Mouse (Mus musculus) gastrocnemius, adult 18-20 months (tissue): Measurements from ENCODE around the gene Fignl1. TPM values are rescaled to one million over a fixed set of nuclear protein-coding genes. Genes with fewer than 3 reads are reported as not detected.

ENCODE experiments used
- DNase-seq: peaks from one replicate; pipeline ENCODE4 v3.0.0; 2021; ENCODE audit warnings: low spot score
- total RNA-seq, 2 experiments: library from RNA; stranded (reverse); gene quantifications; 2 replicates each; pipeline ENCODE4 v1.2.3; 2021

Fignl1 gene
- total RNA-seq, 2 experiments from 2014 or later = 0.14 to 0.18 TPM

- peak; percentile 79 for DNase-seq
Observed at GRCm38 (mm10) chr11:11811906-11812480, 3.2 kb upstream of the Fignl1 start.

- DNase-seq = no peak
Observed at GRCm38 (mm10) chr11:11809404-11810175, 828 bp upstream of the Fignl1 start.

DNA sequence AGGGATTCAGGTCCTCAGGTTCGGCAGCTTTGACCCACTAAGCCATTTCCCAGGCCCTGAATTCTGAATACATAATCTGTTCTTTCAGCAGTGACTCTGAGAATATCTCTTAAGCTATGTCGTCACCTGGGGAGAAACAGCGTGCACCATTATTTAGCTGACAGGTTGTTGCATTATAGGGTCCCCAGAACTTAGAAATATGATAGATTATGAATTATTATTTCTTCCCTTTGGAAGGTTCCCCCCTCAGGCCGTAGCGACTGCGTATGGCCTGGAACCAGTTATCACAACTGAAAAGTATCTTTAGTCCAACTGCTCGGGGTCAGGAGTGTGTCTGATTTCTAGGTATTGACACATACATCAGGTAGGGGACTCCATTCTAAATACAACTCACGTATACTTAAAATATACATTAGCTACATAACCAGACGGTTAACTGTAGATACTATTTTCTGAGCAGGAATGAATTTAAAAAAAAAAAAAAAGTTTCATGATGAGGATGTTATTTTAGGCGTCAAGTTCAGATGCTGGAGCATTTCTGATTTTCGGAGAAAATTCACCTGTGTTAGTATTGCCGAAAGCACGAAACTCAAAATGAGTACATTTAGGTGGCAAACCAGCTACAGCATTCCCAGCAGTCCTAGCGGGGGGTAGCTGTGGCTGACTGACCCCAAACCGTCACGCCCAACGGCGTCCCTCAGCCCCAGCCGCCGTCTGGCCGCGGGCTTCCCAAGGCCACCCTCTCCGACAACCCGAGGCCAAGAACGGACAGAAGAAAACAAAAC lies 535 bp downstream of the Fignl1 start:
- no peak for DNase-seq

DNA sequence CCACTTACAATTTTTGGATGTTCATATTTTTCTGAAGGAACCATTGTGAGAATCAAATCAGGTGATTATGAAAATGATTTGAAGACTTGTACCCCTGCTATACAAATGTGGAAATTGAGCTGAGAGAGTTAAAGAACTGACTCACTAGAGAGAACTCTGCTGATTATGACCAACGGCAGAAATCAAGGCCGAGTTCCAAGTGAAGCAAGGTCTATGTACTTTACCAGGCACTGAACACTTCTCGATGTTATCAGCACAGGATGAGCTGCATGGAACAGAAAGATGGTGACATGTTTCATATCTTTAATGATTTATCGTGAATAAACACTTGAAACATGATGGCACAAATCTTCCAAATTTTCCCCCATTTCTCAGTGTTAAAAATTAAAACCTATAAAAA lies 2.8 kb downstream of the Fignl1 start:
- DNase-seq = no peak

GRCm38 (mm10) chr11:11804421-11804820 lies 4.3 kb downstream of the Fignl1 start:
- no peak for DNase-seq

- no peak for DNase-seq
Observed at GRCm38 (mm10) chr11:11801067-11801466, 7.7 kb downstream of the Fignl1 start.

- no peak for DNase-seq
Observed at GRCm38 (mm10) chr11:11800304-11800703, 8.5 kb downstream of the Fignl1 start.

DNA sequence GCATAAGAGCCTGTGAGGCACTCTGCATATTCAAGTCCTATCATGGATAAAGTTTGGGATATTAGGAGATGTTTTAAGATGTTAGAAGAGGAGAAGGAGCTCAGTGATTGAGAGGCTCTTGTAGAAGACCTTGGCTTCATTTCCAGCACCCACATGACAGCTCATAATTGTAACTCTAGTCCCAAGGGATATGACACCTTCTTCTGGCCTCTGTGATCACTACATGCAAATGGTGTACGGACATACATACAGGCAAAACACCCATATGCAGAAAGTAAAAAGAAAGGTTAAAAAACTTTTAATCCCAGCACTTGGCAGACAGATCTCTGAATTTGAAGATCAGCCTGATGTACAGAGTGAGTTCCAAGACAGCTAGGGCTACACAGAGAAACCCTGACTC lies 10.1 kb downstream of the Fignl1 start:
- no peak for DNase-seq

DNA sequence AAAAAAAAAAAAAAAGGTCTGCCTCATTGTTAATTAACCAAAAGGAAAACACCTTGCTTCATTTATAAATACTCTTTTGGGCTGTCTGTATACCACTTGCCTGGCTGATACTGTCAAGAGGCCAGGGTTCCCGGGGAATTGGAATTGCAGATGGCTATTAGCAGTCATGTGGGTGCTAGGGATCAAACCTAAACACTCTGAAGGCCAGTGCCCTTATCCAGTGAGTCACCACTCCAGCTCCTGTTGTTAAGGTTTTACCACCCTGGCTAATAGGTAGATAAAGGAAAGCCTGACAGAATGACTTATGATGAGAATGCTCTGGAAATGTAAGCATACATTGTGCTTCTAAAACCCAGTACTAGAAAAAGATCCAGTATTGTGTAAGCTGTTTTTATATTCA lies 14.1 kb downstream of the Fignl1 start:
- no peak for DNase-seq

- DNase-seq = peak; percentile 75
Observed at GRCm38 (mm10) chr11:11788521-11788974, 20.2 kb downstream of the Fignl1 start.

- DNase-seq = no peak
Observed at GRCm38 (mm10) chr11:11785457-11785856, 23.3 kb downstream of the Fignl1 start.

DNA sequence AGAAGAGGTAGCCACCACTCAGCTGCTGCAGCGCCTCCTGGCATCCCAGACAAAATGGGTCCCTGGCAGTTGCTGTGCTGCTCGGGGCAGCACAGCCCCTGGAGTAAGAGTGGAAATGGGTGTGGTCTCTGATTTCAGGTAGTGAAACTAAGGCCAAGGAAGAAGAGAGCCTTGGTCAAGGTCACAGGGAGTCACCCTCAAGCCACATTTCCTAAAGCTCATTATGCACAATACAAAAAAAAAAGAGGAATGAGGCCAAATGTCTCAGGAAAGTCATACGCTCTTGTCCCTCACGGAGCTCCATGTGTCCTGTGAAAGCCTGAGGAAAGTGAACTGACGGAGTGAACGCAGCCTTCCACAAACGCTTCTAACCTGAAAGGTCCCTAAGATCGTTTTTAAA lies 27.0 kb downstream of the Fignl1 start:
- DNase-seq = no peak

GRCm38 (mm10) chr11:11778345-11778744 lies 30.4 kb downstream of the Fignl1 start:
- no peak for DNase-seq

- no peak for DNase-seq
Observed at GRCm38 (mm10) chr11:11777796-11778195, 31.0 kb downstream of the Fignl1 start.

- DNase-seq = no peak
Observed at GRCm38 (mm10) chr11:11777246-11777645, 31.5 kb downstream of the Fignl1 start.

GRCm38 (mm10) chr11:11776822-11777174 lies 32.0 kb downstream of the Fignl1 start:
- DNase-seq = no peak

DNA sequence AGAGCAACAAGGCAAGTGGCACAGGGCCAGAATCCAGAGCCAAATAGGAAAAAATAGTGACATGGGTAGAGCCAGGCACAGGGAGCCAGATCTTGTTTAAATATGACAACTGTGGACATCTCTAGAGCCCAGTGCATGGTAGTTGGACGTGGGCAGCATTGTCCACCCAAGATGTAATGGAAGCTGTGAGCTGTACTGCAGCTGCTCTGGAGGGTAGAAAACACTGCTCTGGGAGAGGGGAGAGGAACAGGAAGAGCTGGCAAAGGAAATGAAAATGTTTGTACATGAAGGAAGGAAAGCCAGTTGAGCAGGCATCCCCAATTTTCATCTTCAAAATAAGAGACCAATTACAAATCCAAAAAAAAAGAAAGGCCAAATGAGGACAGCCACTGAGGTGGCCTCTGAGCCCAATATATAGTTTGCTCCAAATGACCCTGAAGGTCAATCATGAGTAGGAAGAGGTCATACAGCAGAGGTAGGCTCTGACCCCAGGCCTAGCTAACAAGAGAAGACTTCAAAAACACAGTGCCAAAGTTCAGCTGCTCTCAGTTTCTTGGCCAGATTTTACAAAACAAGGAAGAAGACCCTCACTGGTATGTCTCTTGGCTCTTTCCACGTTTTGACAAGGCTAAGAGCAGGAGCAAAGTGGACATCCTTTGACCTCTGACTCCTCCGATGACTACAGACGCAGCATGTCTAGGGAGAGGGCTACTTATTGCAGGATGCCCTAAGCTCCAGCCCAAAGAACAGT lies 32.5 kb downstream of the Fignl1 start:
- no peak for DNase-seq

- DNase-seq = no peak
Observed at GRCm38 (mm10) chr11:11774893-11775292, 33.9 kb downstream of the Fignl1 start.

GRCm38 (mm10) chr11:11774384-11774783 lies 34.4 kb downstream of the Fignl1 start:
- DNase-seq = no peak

- DNase-seq = no peak
Observed at GRCm38 (mm10) chr11:11772196-11772595, 36.6 kb downstream of the Fignl1 start.

DNA sequence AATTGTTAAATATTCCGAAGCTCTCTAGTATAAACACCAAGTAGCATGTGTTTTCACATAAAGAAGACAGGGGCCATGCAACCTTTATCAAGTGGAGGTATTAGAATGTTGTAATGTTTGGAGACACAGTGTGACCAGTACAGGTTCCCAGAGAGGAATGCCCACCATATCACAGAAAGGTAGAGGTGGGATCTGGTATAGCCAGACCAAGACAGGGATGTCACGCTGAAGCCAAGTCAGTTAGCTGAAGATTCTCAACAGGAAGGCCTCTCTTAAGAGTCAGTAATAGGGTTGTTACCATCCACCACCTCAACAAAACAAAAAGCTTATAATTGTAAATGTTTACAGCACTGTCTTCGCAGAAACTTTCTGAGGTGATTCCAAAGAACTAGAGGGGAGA lies 38.1 kb downstream of the Fignl1 start:
- no peak for DNase-seq

DNA sequence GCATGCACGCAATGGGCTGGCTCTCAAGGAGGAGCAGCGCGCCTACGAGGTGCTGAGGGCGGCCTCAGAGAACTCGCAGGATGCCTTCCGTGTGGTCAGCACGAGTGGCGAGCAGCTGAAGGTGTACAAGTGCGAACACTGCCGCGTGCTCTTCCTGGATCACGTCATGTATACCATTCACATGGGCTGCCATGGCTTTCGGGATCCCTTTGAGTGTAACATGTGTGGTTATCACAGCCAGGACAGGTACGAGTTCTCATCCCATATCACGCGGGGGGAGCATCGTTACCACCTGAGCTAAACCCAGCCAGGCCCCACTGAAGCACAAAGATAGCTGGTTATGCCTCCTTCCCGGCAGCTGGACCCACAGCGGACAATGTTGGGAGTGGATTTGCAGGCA lies 39.5 kb downstream of the Fignl1 start:
- DNase-seq = no peak
